Mouse (Mus musculus): ENCODE measurements around the gene Acsf3. TPM values are rescaled to one million over a fixed set of nuclear protein-coding genes. Genes with fewer than 3 reads are reported as not detected.
A peak's percentile ranks its signal among the peaks of the same experiment; 100 is the strongest.

The Acsf3 gene
- polyA plus RNA-seq, 1 experiment from 2014 or later: 10.7 TPM

DNA sequence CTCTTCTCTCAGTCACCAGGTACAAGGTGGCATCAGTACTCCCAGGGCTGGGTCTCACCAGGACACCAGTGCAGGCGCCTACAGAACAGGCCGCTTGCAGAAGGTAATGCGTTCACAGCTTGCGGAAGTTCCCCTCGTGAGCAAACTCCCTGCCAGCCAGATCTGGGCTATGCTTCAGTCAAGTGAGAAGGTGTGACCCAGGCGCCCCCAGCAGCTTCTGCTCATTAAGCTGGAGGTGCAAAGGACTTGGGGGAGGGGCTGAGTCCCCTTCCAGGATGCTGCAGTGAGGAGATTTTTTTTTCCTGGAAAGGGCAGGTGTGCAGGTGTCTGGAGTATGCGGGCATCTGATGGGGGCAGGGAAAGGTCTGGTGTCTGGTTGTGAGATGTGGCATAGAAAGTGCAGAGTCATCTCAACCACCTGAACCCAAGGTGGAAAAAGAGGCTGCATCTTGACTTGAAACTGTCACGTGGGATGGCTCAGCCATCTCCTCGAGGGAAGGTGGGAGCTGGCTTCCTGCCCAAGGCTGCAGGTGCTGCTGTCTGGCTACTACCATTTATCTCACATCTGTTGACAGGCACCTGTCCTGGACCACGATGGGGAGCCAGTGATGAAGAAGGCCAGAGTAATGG lies 2.7 kb upstream of the Acsf3 start:
- ATAC-seq: no peak
- Histone ChIP-seq H3K4me2 (ENCODE audit: low read depth, low read length) (no peak overlapping the region), H3K36me3 (replicated peaks; ENCODE audit: insufficient read depth, low read length) (no peaks in the 10 kb centered on the region), H3K4me1 (ENCODE audit: insufficient read depth) (peaks cover 4% of the 10 kb centered on the region), H3K4me3 (ENCODE audit: low read depth, low read length) (no peak overlapping the region), H3K27ac (ENCODE audit: low read depth) (no peak overlapping the region), H3K9me3 (ENCODE audit: low read length) (no peaks in the 10 kb centered on the region), H3K27me3 (ENCODE audit: insufficient read depth, low read length) (peaks cover 6% of the 10 kb centered on the region; the same call in 1 of the 2 replicates), H3K9ac (replicated peaks) (no peak overlapping the region)
- 31% methylated on average over 10 of the region's 10 CpGs for WGBS (ENCODE audit: insufficient replicate concordance)
- TF ChIP-seq EP300 (IDR thresholded peaks at IDR 0.05; ENCODE audit: low read depth) (no peak), CTCF (IDR thresholded peaks at IDR 0.05; ENCODE audit: low read depth) (no peak)
- DNase-seq: no peak

DNA sequence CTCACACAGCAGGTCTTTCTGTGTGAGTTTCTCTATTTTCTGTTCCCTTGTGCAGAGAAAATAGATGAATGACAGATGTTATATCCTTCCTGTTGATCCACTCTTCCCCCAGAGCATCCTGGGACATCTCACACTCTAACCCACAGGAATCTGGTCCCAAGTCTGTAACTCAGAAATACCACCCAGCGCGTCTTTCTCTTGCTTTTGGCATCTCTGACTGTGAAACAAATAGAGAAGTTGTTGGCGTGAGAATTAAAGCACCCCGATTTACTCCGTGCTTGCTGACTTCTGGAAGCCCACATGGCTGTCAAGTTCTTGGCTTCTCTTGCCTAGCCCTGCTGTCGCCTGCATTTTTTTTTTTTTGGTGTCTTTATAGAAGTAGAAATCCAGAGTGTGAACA lies 2.4 kb downstream of the Acsf3 start:
- Histone ChIP-seq H3K36me3 (replicated peaks; ENCODE audit: insufficient read depth, low read length) (peaks cover 15% of the 10 kb centered on the region), H3K4me3 (ENCODE audit: low read depth, low read length) (no peak overlapping the region), H3K27me3 (ENCODE audit: insufficient read depth, low read length) (no peaks in the 10 kb centered on the region), H3K9me3 (ENCODE audit: low read length) (no peaks in the 10 kb centered on the region), H3K27ac (ENCODE audit: low read depth) (no peak overlapping the region), H3K4me1 (ENCODE audit: insufficient read depth) (peaks cover 4% of the 10 kb centered on the region), H3K4me2 (ENCODE audit: low read depth, low read length) (no peak overlapping the region), H3K9ac (replicated peaks) (no peak overlapping the region)
- 82% methylated on average over 6 of the region's 6 CpGs for WGBS (ENCODE audit: insufficient replicate concordance)
- no peak for ATAC-seq
- no peak for DNase-seq
- TF ChIP-seq CTCF (IDR thresholded peaks at IDR 0.05; ENCODE audit: low read depth) (no peak), EP300 (IDR thresholded peaks at IDR 0.05; ENCODE audit: low read depth) (no peak)

GRCm38 (mm10) chr8:122778703-122779239 lies 3.5 kb downstream of the Acsf3 start:
- Histone ChIP-seq H3K27me3 (ENCODE audit: insufficient read depth, low read length) (no peaks in the 10 kb centered on the region), H3K27ac (ENCODE audit: low read depth) (no peak overlapping the region), H3K9me3 (ENCODE audit: low read length) (no peaks in the 10 kb centered on the region), H3K4me3 (ENCODE audit: low read depth, low read length) (no peak overlapping the region), H3K4me2 (ENCODE audit: low read depth, low read length) (no peak overlapping the region), H3K36me3 (replicated peaks; ENCODE audit: insufficient read depth, low read length) (peaks cover 19% of the 10 kb centered on the region), H3K4me1 (ENCODE audit: insufficient read depth) (peaks cover 4% of the 10 kb centered on the region), H3K9ac (replicated peaks) (no peak overlapping the region)
- DNase-seq: no peak
- 82% methylated on average over 3 of the region's 3 CpGs for WGBS (ENCODE audit: insufficient replicate concordance)
- TF ChIP-seq CTCF (IDR thresholded peaks at IDR 0.05; ENCODE audit: low read depth) (no peak), EP300 (IDR thresholded peaks at IDR 0.05; ENCODE audit: low read depth) (no peak)
- peak; percentile 28 for ATAC-seq

DNA sequence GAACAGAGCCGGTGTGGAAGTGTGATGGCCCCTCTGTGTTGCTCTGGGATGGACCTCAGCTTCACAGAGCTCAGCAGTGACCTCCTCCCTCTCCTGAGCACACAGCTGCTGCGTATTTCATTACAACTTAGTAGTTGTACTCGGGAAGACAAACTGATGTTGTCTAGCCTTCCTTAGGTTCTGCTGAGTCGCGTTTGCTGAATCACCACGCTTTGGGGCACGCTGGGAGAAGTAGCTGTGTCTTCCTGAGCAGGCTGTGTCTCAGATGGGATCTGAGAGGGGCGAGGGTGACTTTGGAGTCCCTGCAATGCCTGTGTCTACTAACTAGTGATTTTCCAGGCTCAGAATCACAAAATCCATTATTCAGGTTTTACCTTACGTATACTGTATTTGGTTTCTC lies 4.0 kb downstream of the Acsf3 start:
- DNase-seq (no peak), ATAC-seq (no peak)
- Histone ChIP-seq H3K27me3 (ENCODE audit: insufficient read depth, low read length) (no peaks in the 10 kb centered on the region), H3K4me3 (ENCODE audit: low read depth, low read length) (no peak overlapping the region), H3K4me2 (ENCODE audit: low read depth, low read length) (no peak overlapping the region), H3K9me3 (ENCODE audit: low read length) (no peaks in the 10 kb centered on the region), H3K9ac (replicated peaks) (no peak overlapping the region), H3K4me1 (ENCODE audit: insufficient read depth) (peaks cover 4% of the 10 kb centered on the region), H3K27ac (ENCODE audit: low read depth) (no peak overlapping the region), H3K36me3 (replicated peaks; ENCODE audit: insufficient read depth, low read length) (peaks cover 24% of the 10 kb centered on the region)
- TF ChIP-seq EP300 (IDR thresholded peaks at IDR 0.05; ENCODE audit: low read depth) (no peak), CTCF (IDR thresholded peaks at IDR 0.05; ENCODE audit: low read depth) (no peak)
- WGBS (ENCODE audit: insufficient replicate concordance): 71% methylated on average over 9 of the region's 9 CpGs

DNA sequence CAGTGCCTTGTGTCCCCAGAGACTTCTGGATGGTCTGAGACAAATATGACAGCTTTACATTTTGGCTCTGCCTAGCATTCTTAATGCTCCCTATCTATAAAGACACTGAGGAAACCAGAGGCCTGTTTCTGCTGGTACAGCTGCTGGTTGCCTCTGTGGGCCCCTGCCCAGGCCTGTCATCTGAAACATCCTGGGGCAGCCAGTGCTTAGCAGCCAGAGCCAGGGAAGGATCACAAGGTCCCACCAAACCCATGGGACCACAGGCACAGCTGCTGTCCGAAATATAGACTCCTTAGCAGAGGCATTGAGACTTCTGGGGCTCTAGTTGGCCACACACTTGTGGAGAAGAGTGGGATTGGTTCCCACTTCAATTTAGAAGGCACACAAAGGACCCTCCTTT lies 9.5 kb downstream of the Acsf3 start:
- Histone ChIP-seq H3K36me3 (replicated peaks; ENCODE audit: insufficient read depth, low read length) (peaks cover 40% of the 10 kb centered on the region), H3K9me3 (ENCODE audit: low read length) (no peaks in the 10 kb centered on the region), H3K4me2 (ENCODE audit: low read depth, low read length) (no peak overlapping the region), H3K27me3 (ENCODE audit: insufficient read depth, low read length) (no peaks in the 10 kb centered on the region), H3K4me1 (ENCODE audit: insufficient read depth) (no peaks in the 10 kb centered on the region), H3K27ac (ENCODE audit: low read depth) (no peak overlapping the region), H3K4me3 (ENCODE audit: low read depth, low read length) (no peak overlapping the region), H3K9ac (replicated peaks) (no peak overlapping the region)
- DNase-seq: no peak
- no peak for ATAC-seq
- TF ChIP-seq CTCF (IDR thresholded peaks at IDR 0.05; ENCODE audit: low read depth) (no peak), EP300 (IDR thresholded peaks at IDR 0.05; ENCODE audit: low read depth) (no peak)
- 65% methylated on average over 1 of the region's 1 CpGs for WGBS (ENCODE audit: insufficient replicate concordance)

- no peak overlapping the region for H3K4me2 ChIP-seq (ENCODE audit: low read depth, low read length)
- 84% methylated on average over 5 of the region's 5 CpGs for WGBS (ENCODE audit: insufficient replicate concordance)
- no peak overlapping the region for H3K27ac ChIP-seq (ENCODE audit: low read depth)
- no peak for TF ChIP-seq CTCF (IDR thresholded peaks at IDR 0.05; ENCODE audit: low read depth)
- no peak for TF ChIP-seq EP300 (IDR thresholded peaks at IDR 0.05; ENCODE audit: low read depth)
- no peak overlapping the region for H3K4me3 ChIP-seq (ENCODE audit: low read depth, low read length)
- ATAC-seq (no peak), DNase-seq (no peak)
- H3K36me3 ChIP-seq (replicated peaks; ENCODE audit: insufficient read depth, low read length): peaks cover 17% of the 10 kb centered on the region; the same call in 1 of the 2 replicates
- H3K9me3 ChIP-seq (ENCODE audit: low read length): no peaks in the 10 kb centered on the region
- no peaks in the 10 kb centered on the region for H3K4me1 ChIP-seq (ENCODE audit: insufficient read depth)
- H3K27me3 ChIP-seq (ENCODE audit: insufficient read depth, low read length): no peaks in the 10 kb centered on the region
- no peak overlapping the region for H3K9ac ChIP-seq (replicated peaks)
Measured at GRCm38 (mm10) chr8:122789796-122790195, 14.5 kb downstream of the Acsf3 start.

Data from liver, postnatal 0 days (tissue).